Mouse (Mus musculus) A20 (cell line): ENCODE data around the gene Zbtb38.

ENCODE experiments used
- DNase-seq: peaks from one replicate; pipeline ENCODE4 v3.0.0-alpha.2; 2011; ENCODE audit warnings: low read depth, low spot score

The Zbtb38 gene

DNA sequence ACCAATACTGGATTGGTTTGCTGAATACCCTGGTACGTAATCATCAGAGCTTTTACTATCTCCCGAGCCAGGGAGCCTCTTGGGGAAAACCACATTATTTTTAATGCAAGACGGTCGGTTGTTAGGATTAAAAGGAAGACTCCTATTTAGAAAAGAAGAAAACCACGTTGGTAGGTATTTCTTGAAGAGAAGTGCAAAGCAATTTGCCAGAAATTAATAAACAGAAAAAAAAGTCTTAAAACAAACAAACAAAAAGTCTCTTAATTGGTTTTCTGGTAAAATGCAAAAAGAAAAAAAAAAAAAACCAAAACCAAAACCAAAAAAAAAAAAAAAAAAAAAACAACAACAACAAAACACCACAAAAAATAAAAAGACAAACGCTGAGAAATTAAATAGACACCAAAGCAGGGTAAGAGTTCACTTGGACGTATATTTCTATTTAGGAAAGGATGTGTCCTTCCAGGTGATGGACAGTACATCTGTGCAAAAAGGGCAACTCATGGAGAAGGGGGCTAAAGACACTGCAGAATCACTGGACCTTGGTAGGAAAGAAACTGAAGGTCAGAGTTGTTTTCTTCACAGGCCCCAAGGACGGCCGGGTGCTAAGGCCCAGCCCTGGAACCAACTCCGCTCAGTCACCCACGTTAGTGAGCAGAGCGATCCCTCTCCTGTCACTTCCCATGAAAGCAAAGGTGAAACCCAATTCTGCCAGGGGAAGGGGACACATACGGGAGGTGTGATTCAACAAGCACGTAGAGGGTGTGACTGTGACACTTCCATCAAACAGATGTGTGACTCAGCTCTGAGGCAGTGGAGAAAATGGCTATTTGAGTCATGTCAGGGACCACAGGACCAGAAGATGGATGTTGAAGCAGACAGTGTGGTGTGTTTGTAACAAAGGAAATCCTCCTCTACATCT is 38.9 kb downstream of the Zbtb38 start:
- peak; percentile 74 for DNase-seq

GRCm38 (mm10) chr9:96712758-96713471 is 39.7 kb downstream of the Zbtb38 start:
- peak; percentile 90 for DNase-seq

DNA sequence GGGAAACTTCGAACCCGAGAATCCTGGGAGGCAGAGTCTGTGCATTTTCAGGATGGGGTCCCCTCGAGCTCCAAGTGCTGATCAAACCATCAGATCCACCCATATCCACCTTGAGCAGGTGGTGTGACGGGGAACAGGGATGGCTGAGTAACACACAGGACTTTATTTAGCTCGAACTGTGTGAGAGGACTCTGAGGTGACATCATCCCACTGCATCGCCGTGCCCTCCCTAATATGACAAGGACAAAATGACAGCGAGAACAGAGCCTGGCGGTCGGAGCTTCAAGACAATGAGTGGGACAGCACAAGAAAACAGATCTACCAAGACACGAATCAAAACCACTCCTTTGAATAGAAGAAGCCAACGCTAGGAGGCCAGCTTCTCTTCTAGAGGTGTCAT is 40.6 kb downstream of the Zbtb38 start:
- no peak for DNase-seq

DNA sequence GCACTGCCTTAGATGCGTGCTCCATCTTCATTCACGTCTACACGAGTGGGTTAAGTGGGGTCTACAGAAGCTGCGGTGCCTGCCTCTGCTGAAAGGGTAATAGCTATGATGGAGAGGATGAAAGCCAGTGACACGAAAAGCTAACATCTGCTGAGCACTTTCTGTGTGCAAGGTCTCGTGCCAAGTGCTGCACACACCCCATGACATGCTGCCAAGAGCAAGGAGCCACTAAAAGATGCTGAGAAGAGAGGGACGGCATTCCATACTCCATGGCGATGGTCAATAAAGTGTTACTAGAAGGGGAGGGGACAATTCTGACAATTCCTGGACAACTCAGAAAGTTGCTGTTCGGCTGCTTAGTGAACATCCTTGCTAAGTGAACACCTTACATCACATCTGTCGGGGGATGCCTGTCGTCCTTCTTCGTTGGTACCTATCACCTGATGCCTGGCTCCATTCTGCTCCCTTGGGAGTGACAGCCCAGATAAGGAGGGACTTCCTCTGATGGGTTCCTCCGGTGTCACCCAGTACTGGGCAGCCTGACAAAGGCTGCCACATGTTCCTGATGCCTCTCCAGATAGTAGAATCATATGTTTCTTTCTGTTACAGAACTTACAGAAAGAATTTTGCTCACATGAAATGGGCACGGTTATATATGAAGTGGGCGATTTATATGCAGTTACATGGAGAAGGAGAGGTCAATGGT is 42.2 kb downstream of the Zbtb38 start:
- no peak for DNase-seq

DNA sequence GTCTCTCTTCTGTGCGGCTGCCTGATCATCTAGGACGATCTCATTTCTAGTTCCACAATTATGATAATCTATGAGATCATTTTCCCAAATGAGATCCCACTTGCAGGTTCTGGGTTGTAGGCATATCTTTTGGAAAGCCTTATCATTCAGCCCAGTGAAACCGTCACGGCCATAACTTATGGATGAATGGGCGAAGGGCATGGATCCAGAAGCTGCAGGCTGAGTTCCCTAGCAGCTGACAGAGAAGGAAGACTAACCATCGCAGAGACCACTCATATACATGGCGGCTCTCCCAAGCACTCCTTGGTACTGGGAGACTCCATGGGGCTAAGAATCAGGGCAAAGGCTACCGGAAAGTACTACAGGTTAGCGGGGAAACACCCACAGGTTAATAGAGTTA is 43.7 kb downstream of the Zbtb38 start:
- DNase-seq = no peak

GRCm38 (mm10) chr9:96707964-96708363 is 44.7 kb downstream of the Zbtb38 start:
- DNase-seq = no peak

- no peak for DNase-seq
Observed at GRCm38 (mm10) chr9:96705576-96706285, 46.9 kb downstream of the Zbtb38 start.

GRCm38 (mm10) chr9:96704935-96705334 is 47.7 kb downstream of the Zbtb38 start:
- DNase-seq = no peak

GRCm38 (mm10) chr9:96701891-96702290 is 50.7 kb downstream of the Zbtb38 start:
- DNase-seq = no peak

- no peak for DNase-seq
Observed at GRCm38 (mm10) chr9:96699276-96700035, 53.2 kb downstream of the Zbtb38 start.

- no peak for DNase-seq
Observed at GRCm38 (mm10) chr9:96696788-96697492, 55.7 kb downstream of the Zbtb38 start.

DNA sequence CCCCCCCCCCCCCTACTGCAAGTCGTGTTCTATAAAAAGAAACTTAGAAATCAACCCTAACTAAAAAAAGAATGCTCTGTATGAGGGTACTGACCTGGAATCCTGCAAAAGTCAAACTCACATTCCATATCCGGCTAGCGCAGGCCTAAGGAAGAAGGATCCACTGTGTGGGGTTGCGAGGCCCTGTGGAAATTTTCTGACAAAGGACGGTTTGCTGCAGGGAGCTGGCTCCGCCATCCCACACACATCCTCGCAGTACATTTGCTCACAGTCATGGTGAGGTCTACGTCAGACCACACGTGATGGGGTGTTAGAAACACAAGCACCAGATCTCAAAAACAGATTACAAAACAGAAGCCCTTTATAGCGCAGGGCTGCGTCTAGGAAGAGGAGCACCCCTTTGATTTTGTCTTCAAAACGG is 56.5 kb downstream of the Zbtb38 start:
- DNase-seq = no peak

GRCm38 (mm10) chr9:96690461-96690863 is 62.2 kb downstream of the Zbtb38 start:
- no peak for DNase-seq

- DNase-seq = no peak
Observed at GRCm38 (mm10) chr9:96689076-96689475, 63.6 kb downstream of the Zbtb38 start.

- DNase-seq = no peak
Observed at GRCm38 (mm10) chr9:96688194-96688875, 64.3 kb downstream of the Zbtb38 start.

DNA sequence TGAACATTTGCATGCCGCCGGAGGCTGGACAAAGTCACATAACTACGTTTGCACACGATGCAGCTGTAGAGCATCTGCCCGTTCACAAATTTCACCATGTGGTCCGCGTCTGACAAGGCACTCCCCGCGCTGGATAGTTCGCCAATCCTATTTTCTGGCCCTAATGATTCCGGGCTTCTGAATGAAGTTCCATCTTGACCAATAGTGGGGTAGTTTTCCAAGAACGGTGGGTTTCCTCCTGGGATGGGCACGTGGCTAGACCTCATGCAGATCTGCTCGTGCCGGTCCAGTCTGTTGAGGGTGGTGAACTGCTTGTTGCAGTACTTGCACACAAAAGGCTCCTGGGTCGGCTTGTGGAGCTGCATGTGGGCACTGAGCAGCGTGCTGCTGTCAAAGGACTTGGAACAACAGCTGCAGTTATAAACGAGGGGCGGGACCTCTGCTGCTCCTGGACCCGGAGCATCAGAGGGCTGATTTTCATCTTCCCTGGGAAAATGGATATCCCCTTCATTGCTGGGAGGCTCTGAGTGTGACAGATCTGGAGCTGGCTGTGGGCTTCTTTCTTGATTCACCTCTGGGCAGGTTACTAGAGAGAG is 64.9 kb downstream of the Zbtb38 start:
- DNase-seq = no peak

- no peak for DNase-seq
Observed at GRCm38 (mm10) chr9:96685600-96686084, 67.0 kb downstream of the Zbtb38 start.

DNA sequence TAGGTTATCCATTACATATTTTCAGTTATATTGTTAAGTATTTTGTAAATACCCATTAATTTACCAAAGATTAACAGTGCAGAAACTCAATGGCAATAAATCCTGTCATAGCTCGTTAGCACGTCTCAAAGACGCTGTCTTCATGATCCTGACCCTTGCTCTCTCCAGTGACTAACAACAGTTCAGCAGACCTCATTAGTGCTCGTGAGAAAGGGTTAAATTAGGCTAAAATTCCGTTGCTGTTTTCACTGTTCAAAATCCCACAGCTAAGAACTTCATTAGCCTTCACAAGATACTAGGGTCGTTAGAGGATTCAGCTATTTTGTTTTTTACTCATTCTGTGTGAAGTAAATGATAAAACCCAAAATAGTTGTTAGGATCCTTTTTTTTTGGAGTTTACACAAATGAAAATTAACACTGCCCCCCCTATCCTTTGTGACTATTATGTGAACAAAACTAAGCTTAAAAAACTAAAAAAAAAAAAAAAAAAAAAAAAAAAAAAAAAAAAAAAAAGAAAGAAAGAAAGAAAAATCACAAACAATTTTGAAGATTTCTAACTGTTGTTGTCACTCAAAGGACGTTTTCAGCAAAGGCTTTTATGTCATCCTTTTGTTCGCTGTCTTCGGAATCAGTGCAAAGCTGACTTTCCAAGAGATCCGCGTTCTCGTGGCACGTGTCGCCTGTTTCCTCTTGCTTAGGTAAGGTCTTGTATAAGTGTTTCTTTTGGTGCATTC is 67.6 kb downstream of the Zbtb38 start:
- DNase-seq = no peak
